Mouse (Mus musculus): Measurements from ENCODE around the gene Nipal3.

Gene Nipal3

DNA sequence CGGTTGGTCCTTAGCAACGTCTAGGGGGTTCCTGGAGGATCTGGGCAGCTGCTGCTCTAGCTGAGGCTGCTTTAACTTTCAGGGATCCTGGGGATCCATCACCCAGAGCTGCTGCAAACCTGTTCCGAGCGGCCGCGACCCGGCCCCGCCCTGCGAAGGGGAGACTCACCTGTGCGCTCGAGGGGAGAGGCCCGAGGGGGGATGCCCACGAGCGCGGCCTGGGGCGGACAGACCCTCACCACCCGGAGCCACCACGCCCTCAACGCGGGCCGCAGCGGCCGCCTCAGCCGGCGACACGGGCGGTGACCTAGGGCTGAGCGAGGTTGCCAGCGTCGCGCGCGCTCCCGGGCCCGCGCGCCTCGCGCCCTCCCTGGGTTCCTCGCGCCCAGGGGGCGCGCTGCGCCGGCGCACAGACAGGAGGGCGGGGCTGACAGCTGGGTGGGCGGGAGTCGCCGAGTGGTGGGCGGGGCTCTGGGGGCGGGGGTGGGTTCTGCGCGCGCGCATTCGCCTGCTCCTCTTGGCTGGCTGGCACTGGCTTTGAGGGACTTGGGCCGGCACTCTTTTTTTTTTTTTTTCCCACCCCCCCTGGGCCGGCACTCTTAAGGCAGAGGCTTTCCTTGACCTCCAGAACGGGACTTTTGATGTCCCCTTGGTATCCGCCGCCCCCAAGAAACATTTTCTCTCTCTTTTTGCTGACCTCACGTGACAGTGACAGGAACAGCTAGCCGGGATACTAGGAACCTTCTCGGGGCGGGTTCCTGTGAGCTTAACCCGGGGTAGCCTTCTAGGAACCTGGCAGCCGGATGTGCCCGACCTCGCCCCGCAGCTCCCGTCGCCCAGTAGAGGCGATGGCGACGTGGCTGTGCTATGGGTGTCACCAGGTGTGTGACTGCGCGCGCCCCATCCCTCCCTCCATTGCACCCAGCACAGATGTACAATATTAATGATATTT is 61.1 kb downstream of the Nipal3 start, which contains the start of gene Rcan3:
Gene Rcan3, minus strand, starts transcription at position 411 of the 952 bp plus-strand sequence.
- peak; percentile 90 for DNase-seq (ENCODE audit: low read depth)

DNA sequence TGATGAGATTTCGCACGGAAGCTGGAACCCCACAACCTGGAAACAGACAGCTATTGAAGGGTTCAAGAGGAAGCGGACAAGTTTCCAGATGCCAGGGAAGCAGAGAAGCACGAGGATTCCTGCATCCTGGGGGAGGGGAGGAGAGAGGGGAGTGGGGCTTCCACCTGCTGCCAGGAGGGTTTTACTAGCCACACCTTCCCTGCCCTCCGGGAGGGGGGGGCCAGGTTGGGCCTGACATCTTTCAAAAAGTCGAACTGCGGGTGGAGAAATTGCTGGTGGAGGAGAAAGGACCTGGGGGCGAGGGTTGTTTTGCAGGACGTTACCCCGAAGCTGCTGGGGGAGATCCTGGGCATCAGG is 61.8 kb downstream of the Nipal3 start:
- no peak for DNase-seq (ENCODE audit: low read depth)

DNA sequence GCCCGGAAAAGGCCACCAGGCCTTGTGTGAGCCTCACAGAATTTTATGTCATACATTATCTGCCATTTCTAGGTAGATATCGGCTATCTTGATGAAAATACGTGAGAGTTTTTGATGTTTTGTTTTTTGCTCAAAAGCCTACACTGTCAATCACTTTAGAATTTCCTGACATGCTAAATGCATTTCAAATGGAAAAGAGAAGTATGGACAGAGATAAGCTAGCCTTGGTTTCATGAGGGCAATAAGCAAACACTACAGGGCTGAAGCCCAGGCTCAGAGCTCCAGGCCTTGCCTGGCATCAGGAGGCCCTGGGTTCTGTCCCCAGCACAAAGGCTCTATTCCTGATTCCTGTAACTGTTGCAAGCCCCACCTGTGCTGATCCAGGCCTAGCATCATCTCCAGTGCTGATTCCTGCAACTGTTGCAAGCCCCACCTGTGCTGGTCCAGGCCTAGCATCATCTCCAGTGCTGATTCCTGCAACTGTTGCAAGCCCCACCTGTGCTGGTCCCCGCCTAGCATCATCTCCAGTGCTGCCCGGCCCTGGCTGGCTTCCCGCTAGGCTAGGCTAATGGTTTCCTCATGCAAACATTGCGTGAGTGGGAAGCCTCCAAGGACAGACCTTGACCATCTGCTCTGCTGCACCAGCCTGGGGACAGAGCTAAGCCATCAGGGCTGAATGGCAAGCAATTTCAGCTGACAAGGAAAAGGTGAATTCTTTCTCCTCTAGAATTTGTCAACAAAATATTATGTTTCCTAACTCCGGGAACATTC is 64.7 kb downstream of the Nipal3 start:
- no peak for DNase-seq (ENCODE audit: low read depth)

DNA sequence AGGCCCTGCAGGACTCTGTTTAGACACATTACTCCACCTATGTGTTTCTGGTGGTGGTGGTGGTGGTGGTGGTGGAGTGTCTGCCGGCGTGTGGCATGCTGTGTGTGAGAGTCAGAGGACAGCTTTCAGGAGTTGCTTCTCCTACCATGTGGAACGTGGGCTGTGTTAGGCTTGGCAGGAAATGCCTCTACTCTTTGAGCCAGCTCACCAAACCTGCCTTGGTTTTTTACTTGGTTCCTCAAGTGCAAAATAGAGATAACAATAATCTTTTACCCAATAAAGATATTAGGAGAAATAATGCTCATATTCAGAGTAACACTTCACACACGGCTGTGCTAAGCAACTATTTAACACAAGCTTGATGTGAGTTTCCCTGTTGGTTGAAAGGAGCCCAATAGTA is 65.5 kb downstream of the Nipal3 start:
- no peak for DNase-seq (ENCODE audit: low read depth)

DNA sequence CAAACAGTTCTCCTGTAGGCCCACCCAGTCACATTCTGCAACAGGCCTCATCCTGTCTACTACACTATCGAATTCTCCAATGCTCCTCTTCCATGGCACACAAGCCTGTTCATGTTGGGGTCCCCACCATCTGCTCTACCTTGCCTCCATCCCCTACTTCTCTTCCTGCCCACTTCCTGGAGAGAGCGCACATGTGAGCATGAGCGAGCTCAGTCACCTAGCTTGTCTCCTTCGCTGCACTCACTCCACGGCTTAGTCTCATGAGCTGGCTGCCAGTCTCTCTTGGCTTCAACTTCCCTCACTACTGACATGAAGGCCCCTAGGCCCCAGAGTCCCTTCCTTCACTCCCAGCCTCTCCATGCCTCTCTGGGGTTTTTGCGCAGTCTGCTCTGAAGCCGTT is 68.3 kb downstream of the Nipal3 start:
- DNase-seq (ENCODE audit: low read depth) = peak; percentile 60

DNA sequence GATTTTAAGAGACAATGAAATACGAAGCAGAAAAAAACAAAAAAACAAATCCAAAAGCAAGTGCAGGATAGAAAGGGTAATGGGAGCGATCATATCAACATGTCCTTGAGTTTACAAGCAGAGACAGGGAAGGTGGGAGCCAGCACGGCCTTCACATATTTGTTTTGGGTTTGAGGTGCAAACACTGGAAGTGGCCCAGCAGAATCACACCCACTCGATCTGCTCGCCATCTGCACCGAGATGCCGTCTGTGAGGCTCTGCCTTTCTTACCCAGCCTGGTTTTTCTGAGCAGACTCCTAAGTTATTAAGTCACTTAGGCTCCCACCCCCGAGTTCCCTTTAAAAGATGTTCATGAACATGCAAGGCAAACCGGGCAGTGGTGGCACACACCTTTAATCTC is 69.2 kb downstream of the Nipal3 start:
- no peak for DNase-seq (ENCODE audit: low read depth)

DNA sequence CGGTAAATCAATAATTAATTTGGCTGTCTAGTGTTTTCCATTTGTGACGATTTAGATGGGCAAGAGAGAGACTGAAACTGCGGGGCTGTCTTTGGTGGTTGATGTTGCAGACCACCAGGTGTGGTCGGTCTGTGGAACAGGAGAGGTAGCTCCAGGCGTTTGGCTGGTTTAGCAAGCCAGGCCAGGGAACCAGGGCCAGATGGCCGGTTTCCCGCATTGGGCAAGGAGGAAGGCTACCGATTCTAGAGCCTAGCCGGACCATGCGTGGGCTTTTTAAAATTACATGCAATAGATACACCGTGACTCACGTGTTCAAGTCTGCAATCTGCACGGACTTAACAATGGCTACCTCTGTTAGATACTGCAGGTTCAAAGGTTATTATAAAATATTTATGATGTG is 73.9 kb downstream of the Nipal3 start:
- no peak for DNase-seq (ENCODE audit: low read depth)

DNA sequence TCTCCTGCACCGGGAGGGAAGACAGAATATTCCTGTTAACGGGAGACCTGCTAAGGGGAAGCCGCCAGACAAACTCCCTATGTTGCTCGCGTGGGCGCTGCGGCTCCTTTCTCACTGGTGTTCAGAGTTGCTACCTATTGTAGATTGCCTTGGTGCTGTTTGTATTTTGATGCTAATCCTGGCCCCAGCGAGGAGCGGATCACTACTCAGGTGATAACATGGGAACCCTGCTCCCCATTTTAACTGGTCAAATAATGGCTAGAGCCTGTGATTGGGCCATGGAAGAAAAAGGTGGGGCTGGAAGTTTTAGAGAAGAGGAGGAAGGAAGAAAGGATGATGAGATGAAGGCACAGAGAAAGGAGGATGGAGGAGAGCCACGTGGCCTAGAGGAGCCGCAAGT is 74.4 kb downstream of the Nipal3 start:
- DNase-seq (ENCODE audit: low read depth) = no peak

DNA sequence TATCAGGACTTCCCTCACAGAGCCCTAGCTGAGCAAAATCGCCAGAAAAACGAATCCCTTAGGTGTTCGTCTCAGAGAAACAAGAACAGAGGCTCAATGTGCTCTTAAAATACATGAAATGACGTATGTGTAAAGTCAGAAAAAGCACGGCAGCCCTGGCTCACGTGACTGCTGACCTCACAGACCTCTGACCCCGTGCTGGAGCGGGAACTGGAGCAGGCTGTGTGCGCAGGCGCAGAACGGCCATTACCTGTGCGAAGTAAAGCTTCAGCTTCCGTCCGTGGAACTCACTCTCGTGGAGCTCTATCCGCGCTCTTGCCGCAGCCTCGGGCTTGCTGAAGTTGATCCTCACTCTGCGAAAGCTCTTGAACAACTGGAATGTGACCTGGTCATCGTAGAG is 74.8 kb downstream of the Nipal3 start:
- no peak for DNase-seq (ENCODE audit: low read depth)

DNA sequence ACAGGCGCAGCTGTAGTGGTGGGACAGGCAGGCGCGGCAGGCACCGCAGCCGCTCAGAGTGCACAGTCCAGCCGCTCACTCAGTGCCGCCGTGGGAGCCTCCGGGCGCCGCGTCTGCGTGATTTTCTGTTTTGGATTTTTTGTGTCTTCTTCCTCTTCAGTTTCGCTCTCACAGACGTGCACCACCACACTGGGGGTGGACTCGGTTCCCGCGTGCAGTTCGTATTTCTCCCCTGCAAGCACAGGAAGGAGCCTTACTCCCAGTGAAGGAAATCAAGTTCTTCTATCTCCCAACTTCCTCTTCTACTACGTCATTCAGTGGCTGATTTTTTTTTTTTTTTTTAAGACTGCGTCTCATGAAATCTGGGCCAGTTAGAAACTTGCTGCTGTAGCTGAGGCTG is 78.5 kb downstream of the Nipal3 start:
- DNase-seq (ENCODE audit: low read depth) = peak; percentile 74

DNA sequence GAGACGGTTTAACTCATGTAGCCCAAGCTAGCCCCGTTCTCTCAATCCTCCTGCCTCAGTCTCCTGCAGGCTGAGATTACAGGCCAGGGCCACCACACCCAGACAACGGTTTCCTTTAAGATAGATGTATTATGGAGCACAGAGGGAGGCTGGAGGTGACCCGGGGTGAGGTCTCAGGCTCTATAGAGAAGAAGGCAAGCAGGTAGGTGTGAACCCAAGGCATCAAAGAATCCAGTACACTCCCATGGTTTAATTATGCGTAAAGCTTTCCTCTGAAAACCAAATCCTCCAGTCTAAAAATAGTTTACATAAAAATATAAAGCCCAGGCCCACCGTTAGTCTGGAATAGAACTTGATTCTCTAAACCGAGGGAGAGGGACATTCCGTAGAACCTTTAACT is 81.3 kb downstream of the Nipal3 start:
- DNase-seq (ENCODE audit: low read depth) = no peak

DNA sequence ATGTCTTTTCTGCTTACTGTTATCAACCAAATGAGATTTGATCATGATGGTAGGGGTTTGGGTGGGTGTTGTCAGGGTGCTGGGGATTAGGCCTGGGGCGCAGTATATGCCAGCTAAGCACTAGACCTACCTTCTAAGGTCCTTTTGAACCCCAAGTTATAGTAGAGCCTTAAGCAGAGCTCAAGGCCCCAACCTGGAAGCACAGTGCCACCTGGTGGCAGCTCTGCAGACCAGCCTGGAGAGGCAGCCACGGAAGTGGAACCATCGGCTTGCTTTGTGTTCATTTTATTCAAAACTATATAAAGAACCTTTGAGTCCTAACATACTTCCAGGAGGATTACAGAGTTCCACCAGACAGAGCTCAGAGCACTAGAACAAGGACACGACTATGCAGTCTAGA is 83.2 kb downstream of the Nipal3 start:
- peak; percentile 91 for DNase-seq (ENCODE audit: low read depth)

DNA sequence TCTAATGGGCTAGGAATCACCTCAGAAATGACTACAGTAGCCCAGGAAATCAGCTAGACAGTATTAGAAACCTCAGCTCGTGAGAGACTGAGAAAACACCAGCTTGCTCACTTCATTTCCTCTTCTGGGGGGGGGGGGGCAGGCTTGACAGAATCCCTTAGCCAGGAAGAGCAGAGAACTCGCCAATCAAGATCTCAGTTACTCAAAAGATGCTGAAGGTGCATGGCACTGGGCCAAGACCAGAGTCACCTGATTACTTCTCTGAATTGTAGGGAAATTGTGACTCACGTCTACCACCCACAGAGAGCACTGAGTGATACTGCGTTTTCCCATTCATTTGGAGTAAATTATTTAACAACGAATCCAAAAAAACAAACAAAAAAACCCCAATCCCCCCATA is 88.7 kb downstream of the Nipal3 start:
- DNase-seq (ENCODE audit: low read depth) = peak; percentile 96

DNA sequence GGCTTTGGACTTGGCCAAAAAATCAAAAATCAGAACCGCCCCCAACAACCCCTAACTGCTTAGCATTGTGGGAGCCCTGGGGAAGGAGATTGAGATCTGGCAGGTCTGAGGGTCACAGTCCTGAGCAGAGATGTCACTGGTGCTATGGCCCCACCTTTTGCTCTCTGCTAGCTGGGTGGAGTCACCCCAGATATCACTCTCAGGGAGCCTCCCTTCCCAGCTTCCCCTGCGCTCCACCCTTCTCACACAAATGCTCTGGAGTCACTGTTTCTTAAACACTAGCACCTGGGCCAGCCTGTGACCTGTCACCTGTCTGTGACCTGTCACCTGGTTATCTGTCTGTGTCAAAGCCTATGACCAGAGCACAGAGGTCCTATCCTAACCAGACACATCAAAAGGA is 89.9 kb downstream of the Nipal3 start:
- no peak for DNase-seq (ENCODE audit: low read depth)

DNA sequence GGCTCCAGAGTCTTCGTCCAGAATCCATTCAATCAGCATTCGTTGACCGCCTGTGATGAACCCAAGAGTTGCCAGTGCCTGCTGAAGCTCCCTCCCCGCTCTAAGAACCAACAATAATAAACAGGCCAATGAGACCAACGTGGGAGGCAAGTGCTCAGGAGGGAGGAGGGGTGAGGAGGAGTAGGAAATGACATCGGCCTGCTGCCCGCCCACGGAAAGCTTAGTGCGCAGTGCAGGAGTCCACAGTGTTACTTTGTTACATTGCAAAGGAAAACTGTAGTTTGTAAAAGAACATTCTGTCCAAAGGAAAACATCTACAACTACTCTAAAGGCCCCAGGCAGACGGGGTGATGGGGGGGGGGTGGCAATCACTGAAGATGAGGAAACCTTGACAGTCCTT is 90.8 kb downstream of the Nipal3 start:
- DNase-seq (ENCODE audit: low read depth) = peak; percentile 59

DNA sequence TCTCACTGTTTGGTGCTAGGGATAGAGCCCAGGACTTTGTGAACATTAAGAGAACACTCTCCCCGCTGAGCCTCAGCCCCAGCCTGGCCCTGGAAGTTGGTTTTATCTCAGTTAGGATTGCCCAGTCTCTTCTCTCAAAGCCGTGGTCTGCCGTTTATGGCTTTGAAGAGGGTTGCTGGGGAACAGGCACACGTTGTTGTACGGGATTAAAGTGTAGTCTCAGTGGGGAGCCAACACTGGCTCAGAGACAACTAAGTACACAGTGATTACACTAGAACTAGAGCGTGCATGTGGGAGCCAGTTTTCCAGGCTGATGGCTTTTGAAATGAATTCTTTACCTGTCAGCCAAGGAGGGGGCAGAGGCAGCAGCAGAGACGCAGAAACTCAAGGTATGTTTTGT is 93.0 kb downstream of the Nipal3 start:
- DNase-seq (ENCODE audit: low read depth) = no peak

DNA sequence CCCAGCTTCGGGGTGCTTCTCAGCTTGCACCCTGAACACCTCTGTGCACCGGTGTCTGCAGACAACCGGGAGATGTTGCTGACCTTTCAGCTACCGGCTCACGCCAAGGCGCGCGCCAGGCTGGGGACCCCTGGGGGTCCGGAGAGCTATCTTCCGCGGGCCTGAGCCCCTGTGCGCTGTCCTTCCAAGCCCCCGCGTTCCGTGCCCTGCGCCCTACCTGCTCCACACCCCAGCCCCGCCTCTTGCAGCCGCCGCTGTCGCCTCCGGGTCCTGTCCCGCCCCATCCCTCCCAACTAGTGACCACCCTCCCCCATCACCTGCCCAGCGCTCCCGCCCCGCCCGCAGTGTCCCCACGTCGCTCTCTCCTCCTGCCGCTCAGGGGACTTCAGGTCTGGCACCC is 96.8 kb downstream of the Nipal3 start, which contains the start of gene Ncmap:
Gene Ncmap, minus strand, starts transcription at position 237 of the 400 bp plus-strand sequence.
- DNase-seq (ENCODE audit: low read depth) = no peak

DNA sequence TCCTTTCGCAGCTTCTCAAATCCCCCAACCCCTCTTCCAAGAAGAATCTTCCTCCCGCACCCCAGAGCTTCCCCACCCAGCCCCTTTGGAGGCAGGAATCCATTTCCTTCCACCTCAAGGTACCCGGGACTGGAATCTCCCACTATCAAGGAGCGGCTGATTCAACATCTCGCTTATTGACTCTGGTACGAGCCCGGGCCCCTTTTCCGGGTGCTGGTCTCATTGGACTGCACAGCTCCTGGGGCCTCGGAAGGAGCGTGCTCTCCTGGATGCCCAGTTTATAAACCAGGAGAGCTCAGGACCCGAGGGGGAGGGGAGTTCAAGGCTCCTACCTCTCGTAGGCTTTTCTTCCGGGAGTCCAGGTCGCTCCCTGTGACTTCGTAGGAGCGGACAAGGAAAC is 97.3 kb downstream of the Nipal3 start:
- DNase-seq (ENCODE audit: low read depth) = no peak

DNA sequence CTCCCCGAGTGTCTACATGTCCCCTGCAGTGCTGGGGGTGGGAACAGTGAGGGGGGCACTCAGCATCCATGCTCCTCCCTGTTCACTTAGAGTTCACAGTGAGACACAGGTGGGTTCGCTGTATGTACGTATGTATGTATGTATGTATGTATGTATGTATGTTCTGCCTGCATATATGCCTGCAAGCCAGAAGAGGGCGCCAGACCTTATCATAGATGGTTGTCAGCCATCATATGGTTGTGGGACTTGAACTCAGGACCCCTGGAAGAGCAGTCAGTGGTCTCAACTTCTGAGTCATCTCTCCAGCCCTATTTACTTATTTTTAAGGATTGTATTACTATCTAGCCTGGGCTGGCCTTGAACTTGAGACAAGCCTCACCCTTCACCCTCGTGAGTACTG is 98.5 kb downstream of the Nipal3 start:
- DNase-seq (ENCODE audit: low read depth) = no peak

Data from naive thymus-derived CD4-positive, alpha-beta T cell, adult 2 months (primary cell).